Mouse (Mus musculus): ENCODE data around the gene Sprr2i. TPM values are rescaled to one million over a fixed set of nuclear protein-coding genes. Genes with fewer than 3 reads are reported as not detected.

The Sprr2i gene
- total and polyA plus RNA-seq, 2 experiments from 2014 or later: not detected

DNA sequence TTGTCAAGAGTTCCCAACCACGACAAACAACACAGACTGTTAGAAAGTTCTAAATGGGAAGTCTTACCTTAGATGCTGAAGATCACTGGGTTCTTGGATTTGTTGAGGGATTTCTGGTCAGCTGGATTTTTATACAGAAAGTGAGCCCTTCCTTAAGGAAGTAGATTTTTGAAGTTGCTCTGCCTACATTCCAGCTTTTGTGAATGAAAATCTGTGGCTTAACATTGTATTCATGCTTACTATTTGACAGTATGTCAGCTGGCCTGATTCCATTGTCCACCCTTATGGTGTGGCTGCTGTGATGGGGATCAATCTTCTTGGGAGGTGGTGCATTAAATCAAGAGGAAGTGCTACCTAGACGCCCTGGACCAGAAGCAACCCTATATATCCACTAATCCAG is 50.8 kb downstream of the Sprr2i start, which contains the start of gene Sprr3:
TSS of gene Sprr3 (minus strand) at position 101 of the 400 bp plus-strand sequence.
- TF ChIP-seq EP300 (IDR thresholded peaks at IDR 0.05; ENCODE audit: low read depth): no peak
- no peak for TF ChIP-seq CTCF (IDR thresholded peaks at IDR 0.05; ENCODE audit: low read depth)
- no peak for ATAC-seq (ENCODE audit: insufficient read depth, low read depth)
- Histone ChIP-seq H3K4me3 (ENCODE audit: low read depth, low read length) (no peak within 1 kb of the TSS), H3K27ac (ENCODE audit: low read depth) (no peak within 1 kb of the TSS), H3K4me1 (ENCODE audit: control insufficient read depth, insufficient read depth) (no peaks in the 10 kb centered on the region), H3K9ac (replicated peaks; ENCODE audit: low read depth, low read length) (no peak within 1 kb of the TSS), H3K9me3 (replicated peaks; ENCODE audit: control insufficient read depth, low read length) (no peaks in the 10 kb centered on the region), H3K27me3 (ENCODE audit: control insufficient read depth, insufficient read depth, low read length) (no peaks in the 10 kb centered on the region), H3K36me3 (replicated peaks; ENCODE audit: control insufficient read depth, insufficient read depth, low read length) (no peaks in the 10 kb centered on the region), H3K4me2 (ENCODE audit: low read depth, low read length) (no peak within 1 kb of the TSS)
- WGBS: 55% methylated on average over 2 of the region's 2 CpGs
- DNase-seq (ENCODE audit: low spot score): no peak

Other genes with a start within 250 kb of the Sprr2i start
- 0.15 TPM in 1 of 2 replicates, not detected in the other for gene Sprr2a1, start 192.2 kb upstream of the Sprr2i start, total RNA-seq (2014; rRNA removed; ENCODE audit: low replicate concordance)
- 0.25 TPM in 1 of 2 replicates, not detected in the other for gene Sprr2a1, start 192.2 kb upstream of the Sprr2i start, polyA plus RNA-seq (2015; fragmentation: Nextera tagmentation; extraction: Ambion mirVana)
- 10.1 and 38.9 TPM in 2 replicates for gene Sprr2a2, start 192.1 kb upstream of the Sprr2i start, total RNA-seq (2014; rRNA removed; ENCODE audit: low replicate concordance)
- gene Sprr2a2, start 192.1 kb upstream of the Sprr2i start, polyA plus RNA-seq (2015; fragmentation: Nextera tagmentation; extraction: Ambion mirVana): 8.6 and 12.1 TPM in 2 replicates
- gene Sprr2a3, start 122.6 kb upstream of the Sprr2i start, total RNA-seq (2014; rRNA removed; ENCODE audit: low replicate concordance): 2.1 and 7.9 TPM in 2 replicates
- 0.34 and 0.72 TPM in 2 replicates for gene Sprr2a3, start 122.6 kb upstream of the Sprr2i start, polyA plus RNA-seq (2015; fragmentation: Nextera tagmentation; extraction: Ambion mirVana)
- not detected in 2 replicates for gene Sprr2b, start 91.4 kb upstream of the Sprr2i start, total RNA-seq (2014; rRNA removed; ENCODE audit: low replicate concordance)
- gene Sprr2b, start 91.4 kb upstream of the Sprr2i start, polyA plus RNA-seq (2015; fragmentation: Nextera tagmentation; extraction: Ambion mirVana): 0.20 TPM in 1 of 2 replicates, not detected in the other
- not detected in 2 replicates for gene Sprr2d, start 68.9 kb upstream of the Sprr2i start, total RNA-seq (2014; rRNA removed; ENCODE audit: low replicate concordance)
- not detected in 2 replicates for gene Sprr2d, start 68.9 kb upstream of the Sprr2i start, polyA plus RNA-seq (2015; fragmentation: Nextera tagmentation; extraction: Ambion mirVana)
- not detected in 2 replicates for gene Sprr2e, start 55.8 kb upstream of the Sprr2i start, total RNA-seq (2014; rRNA removed; ENCODE audit: low replicate concordance)
- gene Sprr2e, start 55.8 kb upstream of the Sprr2i start, polyA plus RNA-seq (2015; fragmentation: Nextera tagmentation; extraction: Ambion mirVana): not detected in 2 replicates
- not detected in 2 replicates for gene Sprr2f, start 42.8 kb upstream of the Sprr2i start, total RNA-seq (2014; rRNA removed; ENCODE audit: low replicate concordance)
- not detected in 2 replicates for gene Sprr2f, start 42.8 kb upstream of the Sprr2i start, polyA plus RNA-seq (2015; fragmentation: Nextera tagmentation; extraction: Ambion mirVana)
- gene Sprr2h, start 22.3 kb upstream of the Sprr2i start, total RNA-seq (2014; rRNA removed; ENCODE audit: low replicate concordance): not detected in 2 replicates
- not detected in 2 replicates for gene Sprr2h, start 22.3 kb upstream of the Sprr2i start, polyA plus RNA-seq (2015; fragmentation: Nextera tagmentation; extraction: Ambion mirVana)
- gene Sprr2j-ps, start 10.1 kb downstream of the Sprr2i start, total RNA-seq (2014; rRNA removed; ENCODE audit: low replicate concordance): not detected in 2 replicates
- gene Sprr2j-ps, start 10.1 kb downstream of the Sprr2i start, polyA plus RNA-seq (2015; fragmentation: Nextera tagmentation; extraction: Ambion mirVana): not detected in 2 replicates
- gene Gm9774, start 21.4 kb downstream of the Sprr2i start, total RNA-seq (2014; rRNA removed; ENCODE audit: low replicate concordance): 1.3 and 2.1 TPM in 2 replicates
- gene Gm9774, start 21.4 kb downstream of the Sprr2i start, polyA plus RNA-seq (2015; fragmentation: Nextera tagmentation; extraction: Ambion mirVana): 5.9 and 6.2 TPM in 2 replicates
- not detected in 2 replicates for gene Sprr2k, start 24.6 kb downstream of the Sprr2i start, total RNA-seq (2014; rRNA removed; ENCODE audit: low replicate concordance)
- gene Sprr2k, start 24.6 kb downstream of the Sprr2i start, polyA plus RNA-seq (2015; fragmentation: Nextera tagmentation; extraction: Ambion mirVana): not detected in 2 replicates
- not detected in 2 replicates for gene Sprr1b, start 30.8 kb downstream of the Sprr2i start, total RNA-seq (2014; rRNA removed; ENCODE audit: low replicate concordance)
- gene Sprr1b, start 30.8 kb downstream of the Sprr2i start, polyA plus RNA-seq (2015; fragmentation: Nextera tagmentation; extraction: Ambion mirVana): not detected in 2 replicates
- not detected in 2 replicates for gene Sprr3, start 50.7 kb downstream of the Sprr2i start, total RNA-seq (2014; rRNA removed; ENCODE audit: low replicate concordance)
- not detected in 2 replicates for gene Sprr3, start 50.7 kb downstream of the Sprr2i start, polyA plus RNA-seq (2015; fragmentation: Nextera tagmentation; extraction: Ambion mirVana)
- 44.3 TPM in 1 of 2 replicates, not detected in the other for gene Sprr1a, start 77.9 kb downstream of the Sprr2i start, total RNA-seq (2014; rRNA removed; ENCODE audit: low replicate concordance)
- 0.19 TPM in 2 replicates for gene Sprr1a, start 77.9 kb downstream of the Sprr2i start, polyA plus RNA-seq (2015; fragmentation: Nextera tagmentation; extraction: Ambion mirVana)
- gene Sprr4, start 92.5 kb downstream of the Sprr2i start, total RNA-seq (2014; rRNA removed; ENCODE audit: low replicate concordance): not detected in 2 replicates
- gene Sprr4, start 92.5 kb downstream of the Sprr2i start, polyA plus RNA-seq (2015; fragmentation: Nextera tagmentation; extraction: Ambion mirVana): not detected in 2 replicates
- gene 2310046K23Rik, start 126.5 kb downstream of the Sprr2i start, total RNA-seq (2014; rRNA removed; ENCODE audit: low replicate concordance): not detected in 2 replicates
- gene 2310046K23Rik, start 126.5 kb downstream of the Sprr2i start, polyA plus RNA-seq (2015; fragmentation: Nextera tagmentation; extraction: Ambion mirVana): not detected in 2 replicates
- 6.4 TPM in 1 of 2 replicates, not detected in the other for gene Ivl, start 165.7 kb downstream of the Sprr2i start, total RNA-seq (2014; rRNA removed; ENCODE audit: low replicate concordance)
- not detected in 2 replicates for gene Ivl, start 165.7 kb downstream of the Sprr2i start, polyA plus RNA-seq (2015; fragmentation: Nextera tagmentation; extraction: Ambion mirVana)
- gene Smcp, start 181.0 kb downstream of the Sprr2i start, total RNA-seq (2014; rRNA removed; ENCODE audit: low replicate concordance): not detected in 2 replicates
- gene Smcp, start 181.0 kb downstream of the Sprr2i start, polyA plus RNA-seq (2015; fragmentation: Nextera tagmentation; extraction: Ambion mirVana): not detected in 2 replicates
- gene 2210017I01Rik, start 199.5 kb downstream of the Sprr2i start, total RNA-seq (2014; rRNA removed; ENCODE audit: low replicate concordance): not detected in 2 replicates
- gene 2210017I01Rik, start 199.5 kb downstream of the Sprr2i start, polyA plus RNA-seq (2015; fragmentation: Nextera tagmentation; extraction: Ambion mirVana): not detected in 2 replicates
- gene Lce6a, start 213.7 kb downstream of the Sprr2i start, total RNA-seq (2014; rRNA removed; ENCODE audit: low replicate concordance): not detected in 2 replicates
- not detected in 2 replicates for gene Lce6a, start 213.7 kb downstream of the Sprr2i start, polyA plus RNA-seq (2015; fragmentation: Nextera tagmentation; extraction: Ambion mirVana)
- gene Lce1a1, start 240.3 kb downstream of the Sprr2i start, total RNA-seq (2014; rRNA removed; ENCODE audit: low replicate concordance): not detected in 2 replicates
- gene Lce1a1, start 240.3 kb downstream of the Sprr2i start, polyA plus RNA-seq (2015; fragmentation: Nextera tagmentation; extraction: Ambion mirVana): not detected in 2 replicates
- gene Lce1b, start 248.9 kb downstream of the Sprr2i start, total RNA-seq (2014; rRNA removed; ENCODE audit: low replicate concordance): not detected in 2 replicates
- gene Lce1b, start 248.9 kb downstream of the Sprr2i start, polyA plus RNA-seq (2015; fragmentation: Nextera tagmentation; extraction: Ambion mirVana): not detected in 2 replicates

Measured in heart, postnatal 0 days (tissue).